Mouse (Mus musculus) spleen, adult 2 months (tissue): ENCODE data around the gene Sval1.

Experiments
- CTCF ChIP-seq: fragments of 200-500 bp; IDR thresholded peaks from 2 replicates; pipeline ENCODE4 v1.5.1; 2011; ENCODE audit warnings: mild to moderate bottlenecking, inconsistent platforms; ENCODE audit not compliant: insufficient read depth, insufficient read length, insufficient replicate concordance; ENCODE audit errors: extremely low read depth
- POLR2A ChIP-seq: fragments of 200-500 bp; IDR thresholded peaks from 2 replicates; pipeline ENCODE4 v1.6.1; 2011; ENCODE audit warnings: low read depth, low read length, inconsistent platforms

- TF ChIP-seq CTCF: no peak
- no peak for TF ChIP-seq POLR2A
These were observed 16.4 kb downstream of the Sval1 start, which contains the start of gene Sval3 for GRCm38 (mm10) chr6:41967840-41968239.
